Mouse (Mus musculus) hindbrain, postnatal 0 days (tissue): ENCODE measurements around the gene Ahnak. TPM values are rescaled to one million over a fixed set of nuclear protein-coding genes. Genes with fewer than 3 reads are reported as not detected.

Source experiments
- ATAC-seq: fragments of 200-750 bp; cut with Nextera tagmentation; 2 replicates; pipeline ENCODE4 v1.8.0; 2017; ENCODE audit warnings: mild to moderate bottlenecking, moderate TSS enrichment, moderate library complexity
- DNase-seq: peaks from one replicate; pipeline ENCODE4 v3.0.0-alpha.2; 2015; ENCODE audit warnings: low spot score
- H3K27ac ChIP-seq: fragments of 300-500 bp; sonication (generic); 2 replicates; pipeline ENCODE4 v1.5.1; 2014; ENCODE audit warnings: mild to moderate bottlenecking
- H3K27me3 ChIP-seq: fragments of 300-500 bp; sonication (generic); 2 replicates; pipeline ENCODE4 v1.6.1; 2014; ENCODE audit warnings: low read length, mixed read lengths; ENCODE audit not compliant: insufficient read depth
- H3K36me3 ChIP-seq: fragments of 300-500 bp; sonication (generic); 2 replicates; pipeline ENCODE4 v1.6.1; 2014; ENCODE audit warnings: low read length, mixed read lengths; ENCODE audit not compliant: insufficient read depth
- H3K4me1 ChIP-seq: fragments of 300-500 bp; sonication (generic); 2 replicates; pipeline ENCODE4 v1.6.1; 2014; ENCODE audit warnings: antibody characterized with exemption, low read length, mixed read lengths; ENCODE audit not compliant: insufficient read depth
- H3K4me2 ChIP-seq: fragments of 300-500 bp; sonication (generic); 2 replicates; pipeline ENCODE4 v1.6.1; 2014; ENCODE audit warnings: low read depth, mild to moderate bottlenecking, low read length, moderate library complexity, mixed read lengths
- H3K4me3 ChIP-seq: fragments of 300-500 bp; sonication (generic); 2 replicates; pipeline ENCODE4 v1.5.1; 2014; ENCODE audit warnings: low read length
- H3K9ac ChIP-seq: fragments of 300-500 bp; sonication (generic); replicated peaks from 2 replicates; pipeline ENCODE4 v1.6.1; 2014; ENCODE audit warnings: mild to moderate bottlenecking, low read length, moderate library complexity, mixed read lengths
- H3K9me3 ChIP-seq: fragments of 300-500 bp; sonication (generic); 2 replicates; pipeline ENCODE4 v1.6.1; 2016; ENCODE audit warnings: low read length, mixed read lengths
- CTCF ChIP-seq: IDR thresholded peaks from 2 replicates; pipeline ENCODE4 v1.5.1; 2016; ENCODE audit warnings: antibody characterized with exemption, control low read depth, low read depth
- WGBS: fragments of 180-500 bp; shearing (Covaris S2); extraction: QIAGEN DNeasy Blood & Tissue Kit; methylation state at CpG from one replicate; pipeline ENCODE4 v1.1.7; 2014; 5-methylcytosine and 5-hydroxymethylcytosine counted together
- polyA plus RNA-seq: library from polyadenylated mRNA; unstranded; fragments of >200 nt; fragmentation: Nextera tagmentation; extraction: Ambion mirVana; gene quantifications from 2 replicates; pipeline ENCODE4 v1.2.1, GENCODE M21; 2015
- total RNA-seq: library from RNA; depleted of rRNA; stranded (reverse); fragments of >200 nt; gene quantifications from 2 replicates; pipeline ENCODE4 v1.2.3, GENCODE M21; 2014

Ahnak gene
- total and polyA plus RNA-seq, 2 experiments from 2014 or later = 6.1 to 11.2 TPM

DNA sequence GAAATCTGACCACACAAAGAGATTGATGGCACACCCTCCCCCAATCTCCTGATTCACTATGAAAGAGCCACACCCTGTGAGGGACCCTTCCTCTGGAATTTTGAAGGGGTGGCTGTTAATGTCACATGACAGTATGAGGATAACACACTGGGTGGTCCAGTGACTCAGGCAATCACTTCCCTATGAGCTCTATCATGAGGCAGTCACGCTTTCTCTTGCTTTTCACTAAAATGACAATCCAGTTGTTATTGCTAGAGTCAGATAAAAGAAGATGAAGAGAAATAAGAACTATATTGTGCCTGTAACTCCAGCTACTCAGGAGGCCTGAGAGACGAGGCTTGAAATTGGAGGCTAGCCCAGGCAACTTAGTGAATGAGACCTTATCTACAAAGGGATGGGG is 86.5 kb downstream of the Ahnak start:
- no peak for DNase-seq
- H3K27me3 ChIP-seq = no peaks in the 10 kb centered on the region
- WGBS = 73% methylated on average over 2 of the region's 2 CpGs
- no peak for TF ChIP-seq CTCF
- no peak overlapping the region for H3K27ac ChIP-seq
- H3K4me1 ChIP-seq = no peaks in the 10 kb centered on the region; the same call in 1 of the 2 replicates
- ATAC-seq = no peak
- H3K9ac ChIP-seq = no peak overlapping the region
- no peak overlapping the region for H3K4me3 ChIP-seq
- H3K4me2 ChIP-seq = no peak overlapping the region
- H3K9me3 ChIP-seq = no peaks in the 10 kb centered on the region
- H3K36me3 ChIP-seq = no peaks in the 10 kb centered on the region

DNA sequence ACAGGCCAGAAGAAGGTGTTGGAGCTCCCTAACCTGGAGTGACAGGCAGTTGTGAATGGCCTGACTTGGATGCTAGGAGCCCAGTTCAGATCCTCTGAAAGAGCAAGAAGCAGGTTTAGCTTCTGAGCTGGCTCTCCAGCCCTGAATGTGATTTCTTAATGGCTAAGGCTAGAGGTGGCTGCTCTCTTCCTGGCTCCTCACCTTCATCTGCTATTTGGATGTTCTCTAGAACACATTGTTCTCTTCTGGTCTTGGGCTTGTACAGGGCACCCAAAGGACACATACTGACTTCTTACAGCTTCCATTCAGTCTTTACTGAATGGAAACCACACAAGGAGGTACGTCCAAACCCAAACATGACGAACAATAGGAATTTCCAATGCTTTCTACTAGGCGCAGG is 87.0 kb downstream of the Ahnak start:
- no peaks in the 10 kb centered on the region for H3K36me3 ChIP-seq
- 92% methylated on average over 3 of the region's 3 CpGs for WGBS
- DNase-seq (no peak), ATAC-seq (no peak)
- H3K9ac ChIP-seq = no peak overlapping the region
- H3K4me3 ChIP-seq = no peak overlapping the region
- H3K4me2 ChIP-seq = no peak overlapping the region
- H3K9me3 ChIP-seq = no peaks in the 10 kb centered on the region
- H3K4me1 ChIP-seq = no peaks in the 10 kb centered on the region; the same call in 1 of the 2 replicates
- no peak overlapping the region for H3K27ac ChIP-seq
- no peak for TF ChIP-seq CTCF
- H3K27me3 ChIP-seq = no peaks in the 10 kb centered on the region

DNA sequence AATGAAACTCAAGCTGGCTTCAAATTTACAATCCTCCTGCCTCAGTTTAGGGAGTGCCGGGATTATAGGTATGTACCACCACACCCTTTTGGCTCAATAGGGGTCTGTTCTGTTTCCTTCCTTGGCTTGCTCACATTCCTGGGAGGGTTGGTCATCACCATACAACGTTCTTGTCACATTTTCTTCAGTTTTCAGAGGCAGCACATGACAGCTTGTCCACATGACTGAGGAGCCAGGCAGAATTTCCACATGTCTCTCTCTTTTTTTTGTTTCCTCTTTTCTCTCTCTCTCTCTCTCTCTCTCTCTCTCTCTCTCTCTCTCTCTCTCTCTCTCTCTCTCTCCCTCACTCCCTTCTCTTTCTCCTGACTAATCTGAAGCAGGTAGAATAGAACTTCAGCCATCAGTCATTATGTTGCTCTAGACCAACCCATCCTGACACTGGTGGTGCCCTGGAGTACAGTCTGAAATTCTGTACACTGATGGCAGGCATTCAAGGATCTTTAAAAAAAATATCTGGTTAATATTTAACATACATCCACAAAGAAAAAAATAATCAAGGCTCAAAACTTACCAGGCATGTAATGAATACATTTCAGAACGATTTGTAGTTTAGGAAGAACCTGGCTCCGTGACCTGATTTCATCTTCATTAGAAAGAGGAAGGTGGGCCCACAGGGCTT is 88.0 kb downstream of the Ahnak start:
- no peaks in the 10 kb centered on the region for H3K36me3 ChIP-seq
- no peak overlapping the region for H3K27ac ChIP-seq
- no peak for TF ChIP-seq CTCF
- DNase-seq (no peak), ATAC-seq (no peak)
- no peak overlapping the region for H3K4me3 ChIP-seq
- no peaks in the 10 kb centered on the region; the same call in 1 of the 2 replicates for H3K4me1 ChIP-seq
- H3K9me3 ChIP-seq = no peaks in the 10 kb centered on the region
- H3K4me2 ChIP-seq = no peak overlapping the region
- no peak overlapping the region for H3K9ac ChIP-seq
- no peaks in the 10 kb centered on the region for H3K27me3 ChIP-seq
- 76% methylated on average over 4 of the region's 4 CpGs for WGBS

DNA sequence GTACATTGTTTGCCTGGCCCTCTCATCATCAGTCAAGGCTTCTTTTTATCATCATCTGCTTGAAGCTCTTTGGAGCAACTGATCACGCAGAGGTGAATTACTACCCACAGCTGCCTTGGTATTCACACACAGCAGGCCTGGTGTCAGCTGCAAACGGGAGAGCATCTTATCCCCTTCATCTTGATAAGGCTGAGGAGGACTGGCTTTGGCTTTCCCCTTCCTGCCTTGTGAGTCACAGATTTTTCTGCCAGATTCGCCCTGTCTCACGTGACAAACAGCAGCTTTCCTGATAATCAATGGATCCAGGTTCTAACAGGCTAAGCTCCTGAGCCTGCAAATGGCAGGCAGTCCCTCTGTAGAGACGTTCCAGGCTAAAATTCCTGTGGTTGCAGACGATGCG is 90.8 kb downstream of the Ahnak start:
- H3K27ac ChIP-seq = no peak overlapping the region
- DNase-seq (no peak), ATAC-seq (no peak)
- no peak overlapping the region for H3K4me2 ChIP-seq
- no peaks in the 10 kb centered on the region for H3K4me1 ChIP-seq
- no peak overlapping the region for H3K9ac ChIP-seq
- no peak overlapping the region for H3K4me3 ChIP-seq
- no peaks in the 10 kb centered on the region for H3K27me3 ChIP-seq
- no peaks in the 10 kb centered on the region for H3K9me3 ChIP-seq
- WGBS = 49% methylated on average over 7 of the region's 7 CpGs
- no peak for TF ChIP-seq CTCF
- no peaks in the 10 kb centered on the region for H3K36me3 ChIP-seq

DNA sequence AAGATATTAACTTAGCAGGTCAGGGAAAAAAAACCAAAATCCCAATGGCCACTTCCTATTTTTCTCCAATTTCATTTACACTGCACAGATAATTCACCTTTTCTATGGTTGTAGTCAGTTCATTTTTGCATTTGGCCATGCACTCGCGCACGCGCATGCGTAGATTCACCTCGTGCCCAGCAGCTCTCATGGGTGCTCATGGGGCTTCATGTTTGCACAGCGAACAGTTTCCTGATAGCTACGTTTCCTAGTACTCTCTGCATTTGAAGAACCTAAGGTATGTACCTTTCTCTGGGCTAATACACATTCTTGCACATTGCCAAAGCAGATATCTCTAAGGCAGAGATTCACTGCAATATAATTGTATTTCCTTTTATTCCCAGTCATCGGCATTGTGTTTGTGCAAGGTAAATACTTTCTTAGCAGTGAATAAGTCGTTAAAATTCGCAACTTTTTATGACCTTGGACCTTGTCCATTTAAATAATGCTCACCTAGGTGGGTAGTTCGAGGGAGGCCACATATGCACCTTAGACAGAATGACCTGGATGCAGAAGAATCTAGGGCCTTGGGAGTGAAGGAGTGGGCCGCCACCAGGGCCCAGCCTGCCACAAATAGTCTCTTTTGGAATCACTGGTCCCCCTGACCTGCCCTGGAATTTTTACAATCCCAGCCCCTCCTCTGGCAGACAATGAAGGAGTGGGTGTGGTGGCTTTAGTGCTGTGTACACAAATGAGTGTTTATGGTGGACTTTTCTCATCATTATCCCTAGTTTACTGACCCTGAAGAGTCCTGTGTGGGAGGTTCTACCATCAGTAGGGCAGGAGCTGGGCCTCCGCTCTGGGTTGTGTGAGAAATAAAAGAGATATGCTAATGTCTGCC is 92.5 kb downstream of the Ahnak start:
- Histone ChIP-seq H3K9ac (no peak overlapping the region), H3K4me2 (no peak overlapping the region), H3K36me3 (no peaks in the 10 kb centered on the region), H3K4me1 (no peaks in the 10 kb centered on the region), H3K4me3 (no peak overlapping the region), H3K9me3 (no peaks in the 10 kb centered on the region), H3K27me3 (no peaks in the 10 kb centered on the region), H3K27ac (no peak overlapping the region)
- ATAC-seq (0 out of 2 replicates have a peak, but pooled peaks have one; percentile 24), DNase-seq (no peak)
- WGBS = 85% methylated on average over 14 of the region's 14 CpGs
- TF ChIP-seq CTCF = no peak

DNA sequence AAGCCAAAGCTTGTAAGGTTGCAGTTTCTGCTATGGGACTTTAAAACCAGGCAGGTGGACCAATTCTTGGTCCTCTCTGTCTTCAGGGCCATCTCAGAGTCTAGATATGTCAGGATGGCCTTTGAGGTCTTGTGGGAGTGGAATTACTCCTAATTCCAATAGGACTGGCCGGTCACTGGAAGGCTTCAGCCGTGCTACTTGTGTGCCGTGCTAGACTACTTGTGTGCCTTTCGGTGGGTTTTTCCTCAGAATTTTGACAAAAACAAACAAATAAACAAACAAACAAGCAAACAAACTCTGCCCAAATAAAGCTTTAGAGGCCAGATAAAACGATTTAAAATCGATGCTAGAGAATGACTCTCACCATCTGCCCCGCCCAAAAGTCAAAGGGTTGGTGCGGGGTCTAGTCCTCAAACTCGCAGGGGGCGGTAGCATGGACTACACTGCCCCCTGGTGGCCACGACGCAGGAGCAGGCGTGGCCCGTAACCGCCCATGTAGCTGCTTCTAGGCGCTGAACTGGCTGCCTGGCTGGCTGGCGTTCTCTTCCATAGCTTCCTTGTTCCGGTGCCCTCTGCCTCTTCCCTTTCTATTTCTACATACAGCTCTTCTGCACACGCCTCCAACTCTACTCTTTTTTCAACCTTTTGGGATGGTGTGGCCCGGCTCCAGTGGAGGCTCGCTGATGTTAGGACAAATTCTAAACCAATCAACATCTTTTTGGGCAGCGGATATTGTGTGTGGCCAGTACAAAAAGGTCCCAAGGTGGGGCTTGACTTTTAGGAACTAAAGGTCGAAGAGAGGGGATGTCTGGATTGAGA is 93.3 kb downstream of the Ahnak start:
- peak; percentile 97 for TF ChIP-seq CTCF
- Histone ChIP-seq H3K4me1 (no peaks in the 10 kb centered on the region), H3K4me2 (peak overlapping the region; percentile 19; the same call in 1 of the 2 replicates), H3K9me3 (no peaks in the 10 kb centered on the region), H3K9ac (no peak overlapping the region), H3K27ac (no peak overlapping the region), H3K36me3 (no peaks in the 10 kb centered on the region), H3K27me3 (no peaks in the 10 kb centered on the region), H3K4me3 (no peak overlapping the region)
- 18% methylated on average over 23 of the region's 23 CpGs for WGBS
- peak; percentile 90 for DNase-seq
- ATAC-seq = peak; percentile 95
